Mouse (Mus musculus): Measurements from ENCODE around the gene Trhr2.

DNA sequence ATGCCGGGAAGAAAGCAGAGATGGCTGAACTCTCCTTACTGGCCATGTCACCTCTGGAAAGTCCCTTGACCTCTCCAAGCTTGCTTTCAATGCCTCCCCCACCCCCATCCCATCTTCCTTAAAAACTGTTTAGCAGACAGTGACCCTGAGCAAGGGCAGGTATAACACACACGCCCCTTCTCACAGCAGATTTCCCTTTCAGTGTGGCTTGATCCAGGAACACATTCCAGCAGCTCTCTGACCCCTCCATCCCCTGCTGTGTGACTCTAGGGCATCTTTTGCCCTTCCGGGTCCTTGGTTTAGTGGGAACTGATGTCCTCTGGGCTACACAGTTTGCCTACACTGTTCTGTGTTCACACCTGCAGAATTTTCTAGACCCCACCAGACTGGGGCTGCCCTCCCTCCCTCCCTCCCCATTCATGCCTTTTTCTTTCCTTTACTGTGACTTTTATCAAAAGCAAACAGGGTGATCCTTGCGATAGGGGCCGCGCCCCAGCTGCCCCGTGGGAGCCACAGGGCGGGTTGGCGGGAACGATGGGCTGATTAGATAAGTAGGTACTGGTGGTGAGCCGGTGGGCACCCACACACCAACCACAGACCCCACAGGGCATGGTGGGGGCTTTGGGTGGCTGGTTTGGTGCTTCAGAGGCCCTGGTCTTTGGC lies 41.4 kb downstream of the Trhr2 start:
- TF ChIP-seq CTCF (IDR thresholded peaks at IDR 0.05; ENCODE audit: control insufficient read depth, insufficient read depth, low read length) = no peak
- no peak for TF ChIP-seq POLR2A (IDR thresholded peaks at IDR 0.05; ENCODE audit: borderline replicate concordance, control insufficient read depth, low read depth, low read length)
